Mouse (Mus musculus) adrenal gland, adult 2 months (tissue): ENCODE data around the gene Fam228b. TPM values are rescaled to one million over a fixed set of nuclear protein-coding genes. Genes with fewer than 3 reads are reported as not detected.

Source experiments
- polyA plus RNA-seq: library from polyadenylated mRNA; depleted of rRNA; stranded (reverse); fragments of >200 nt; gene quantifications from 2 replicates; pipeline ENCODE4 v1.2.3, GENCODE M21; 2012; rRNA removed
- total RNA-seq, 2 experiments: library from RNA; stranded (reverse); gene quantifications; 2 replicates each; pipeline ENCODE4 v1.2.3; 2021

Fam228b gene
- total and polyA plus RNA-seq, 3 experiments: 0.82 to 3.8 (median 3.7) TPM

Other genes with a start within 250 kb of the Fam228b start
- 10 to 100 TPM; 47.0 to 62.9 TPM for gene Itsn2, start 176.6 kb downstream of the Fam228b start, total RNA-seq
- gene Itsn2, start 176.6 kb downstream of the Fam228b start, polyA plus RNA-seq: 12.4 and 13.8 TPM in 2 replicates
- not detected for gene Gm3625, start 176.3 kb downstream of the Fam228b start, total RNA-seq
- not detected in 2 replicates for gene Gm3625, start 176.3 kb downstream of the Fam228b start, polyA plus RNA-seq
- under 1 TPM; 0.12 to 0.35 TPM for gene Fam228a, start 30.8 kb downstream of the Fam228b start, total RNA-seq
- gene Fam228a, start 30.8 kb downstream of the Fam228b start, polyA plus RNA-seq: 0.09 TPM in 1 of 2 replicates, not detected in the other
- gene Pfn4, start 245 bp downstream of the Fam228b start, total RNA-seq: 1 to 10 TPM; 1.4 to 2.9 TPM
- 0.03 and 0.29 TPM in 2 replicates for gene Pfn4, start 245 bp downstream of the Fam228b start, polyA plus RNA-seq
- 100 to 1,000 TPM; 117 to 145 TPM for gene Sf3b6, start 48.3 kb upstream of the Fam228b start, total RNA-seq
- 7.1 and 9.4 TPM in 2 replicates for gene Sf3b6, start 48.3 kb upstream of the Fam228b start, polyA plus RNA-seq
- gene Fkbp1b, start 72.3 kb upstream of the Fam228b start, total RNA-seq: 1 to 10 TPM; 4.2 to 9.6 TPM
- 5.2 and 8.9 TPM in 2 replicates for gene Fkbp1b, start 72.3 kb upstream of the Fam228b start, polyA plus RNA-seq
- gene Wdcp, start 74.0 kb upstream of the Fam228b start, total RNA-seq: 1 to 10 TPM; 7.1 to 7.7 TPM
- 3.5 and 3.8 TPM in 2 replicates for gene Wdcp, start 74.0 kb upstream of the Fam228b start, polyA plus RNA-seq
- under 1 TPM; 0.55 to 0.61 TPM for gene Mfsd2b, start 105.1 kb upstream of the Fam228b start, total RNA-seq
- gene Mfsd2b, start 105.1 kb upstream of the Fam228b start, polyA plus RNA-seq: 1.0 and 2.3 TPM in 2 replicates
- 10 to 100 TPM; 50.1 TPM for gene Ubxn2a, start 138.4 kb upstream of the Fam228b start, total RNA-seq
- 7.1 and 8.6 TPM in 2 replicates for gene Ubxn2a, start 138.4 kb upstream of the Fam228b start, polyA plus RNA-seq
- 10 to 100 TPM; 17.6 to 29.7 TPM for gene Atad2b, start 148.1 kb upstream of the Fam228b start, total RNA-seq
- 23.0 and 25.5 TPM in 2 replicates for gene Atad2b, start 148.1 kb upstream of the Fam228b start, polyA plus RNA-seq